Mouse (Mus musculus) forebrain, postnatal 0 days (tissue): ENCODE results near the gene Uevld. TPM values are rescaled to one million over a fixed set of nuclear protein-coding genes. Genes with fewer than 3 reads are reported as not detected.
"Not testable (repeated sequence)": the region's sequence is repeated elsewhere in the genome, so short reads cannot be mapped to it uniquely, and the experiment has no call there.

Experiments used
- ATAC-seq: fragments of 200-750 bp; cut with Nextera tagmentation; 2 replicates; pipeline ENCODE4 v1.8.0; 2017; ENCODE audit warnings: mild to moderate bottlenecking, moderate library complexity
- DNase-seq: peaks from one replicate; pipeline ENCODE4 v3.0.0-alpha.2; 2015
- H3K27ac ChIP-seq: fragments of 300-500 bp; sonication (generic); 2 replicates; pipeline ENCODE4 v1.5.1; 2014; ENCODE audit warnings: low read depth, mild to moderate bottlenecking, antibody characterized with exemption, low read length, moderate library complexity, mixed read lengths
- H3K27me3 ChIP-seq: fragments of 300-500 bp; sonication (generic); 2 replicates; pipeline ENCODE4 v1.6.1; 2014; ENCODE audit warnings: mild to moderate bottlenecking, low read length, mixed read lengths; ENCODE audit not compliant: insufficient read depth
- H3K36me3 ChIP-seq: fragments of 300-500 bp; sonication (generic); 2 replicates; pipeline ENCODE4 v1.6.1; 2014; ENCODE audit warnings: mild to moderate bottlenecking, moderate library complexity; ENCODE audit not compliant: insufficient read depth
- H3K4me1 ChIP-seq: fragments of 300-500 bp; sonication (generic); 2 replicates; pipeline ENCODE4 v1.6.1; 2014; ENCODE audit warnings: antibody characterized with exemption; ENCODE audit not compliant: insufficient read depth
- H3K4me2 ChIP-seq: fragments of 300-500 bp; sonication (generic); 2 replicates; pipeline ENCODE4 v1.6.1; 2014; ENCODE audit warnings: low read depth, mild to moderate bottlenecking, moderate library complexity
- H3K4me3 ChIP-seq: fragments of 300-500 bp; sonication (generic); 2 replicates; pipeline ENCODE4 v1.5.1; 2014; ENCODE audit warnings: low read depth, low read length, mixed read lengths
- H3K9ac ChIP-seq: fragments of 300-500 bp; sonication (generic); 2 replicates; pipeline ENCODE4 v1.6.1; 2014; ENCODE audit warnings: mild to moderate bottlenecking
- H3K9me3 ChIP-seq: fragments of 300-500 bp; sonication (generic); 2 replicates; pipeline ENCODE4 v1.6.1; 2016; ENCODE audit warnings: low read length
- CTCF ChIP-seq: sonication (generic); IDR thresholded peaks from 2 replicates; pipeline ENCODE4 v1.5.1; 2016; ENCODE audit warnings: antibody characterized with exemption, control low read depth, low read depth
- WGBS: fragments of 180-500 bp; shearing (Covaris S2); extraction: QIAGEN DNeasy Blood & Tissue Kit; methylation state at CpG from one replicate; pipeline ENCODE4 v1.1.7; 2014; 5-methylcytosine and 5-hydroxymethylcytosine counted together
- polyA plus RNA-seq: library from polyadenylated mRNA; unstranded; fragments of >200 nt; fragmentation: Nextera tagmentation; extraction: Ambion mirVana; gene quantifications from 2 replicates; pipeline ENCODE4 v1.2.1, GENCODE M21; 2015
- total RNA-seq: library from RNA; depleted of rRNA; stranded (reverse); fragments of >200 nt; gene quantifications from 2 replicates; pipeline ENCODE4 v1.2.3, GENCODE M21; 2014; rRNA removed

The Uevld gene
- total and polyA plus RNA-seq, 2 experiments from 2014 or later, result 4.6 to 9.2 TPM

GRCm38 (mm10) chr7:46899343-46899742 is 59.0 kb downstream of the Uevld start:
- DNase-seq, result no peak
- TF ChIP-seq CTCF, result no peak
- Histone ChIP-seq H3K36me3 (peaks cover 46% of the 10 kb centered on the region), H3K4me2 (no peak overlapping the region), H3K4me3 (no peak overlapping the region), H3K27me3 (no peaks in the 10 kb centered on the region), H3K4me1 (no peaks in the 10 kb centered on the region), H3K9me3 (no peaks in the 10 kb centered on the region), H3K9ac (no peak overlapping the region), H3K27ac (no peak overlapping the region)
- 92% methylated on average over 3 of the region's 3 CpGs for WGBS
- no peak for ATAC-seq

DNA sequence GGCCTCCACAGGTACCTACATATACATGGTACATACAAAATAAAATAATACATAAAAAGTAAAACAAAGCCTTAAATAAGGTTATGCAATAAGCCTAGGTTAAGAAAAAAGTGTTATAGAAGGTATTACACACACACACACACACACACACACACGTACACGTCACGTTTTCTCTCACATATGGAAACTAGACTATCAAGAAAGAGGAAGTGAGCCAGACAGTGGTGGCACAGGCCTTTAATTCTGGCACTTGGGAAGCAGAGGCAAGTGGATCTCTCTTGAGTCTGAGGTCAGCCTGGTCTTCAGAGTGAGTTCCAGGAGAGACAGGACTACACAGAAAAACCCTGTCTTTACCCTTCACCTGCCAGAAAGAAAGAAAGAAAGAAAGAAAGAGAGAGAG is 62.8 kb downstream of the Uevld start:
- H3K36me3 ChIP-seq, result peaks cover 51% of the 10 kb centered on the region
- H3K4me2 ChIP-seq, result no peak overlapping the region
- ATAC-seq (no peak), DNase-seq (no peak)
- H3K27ac ChIP-seq, result no peak overlapping the region
- 89% methylated on average over 3 of the region's 3 CpGs for WGBS
- H3K9ac ChIP-seq, result no peak overlapping the region
- no peak for TF ChIP-seq CTCF
- no peaks in the 10 kb centered on the region for H3K9me3 ChIP-seq
- H3K4me3 ChIP-seq, result no peak overlapping the region
- H3K4me1 ChIP-seq, result no peaks in the 10 kb centered on the region
- H3K27me3 ChIP-seq, result no peaks in the 10 kb centered on the region

DNA sequence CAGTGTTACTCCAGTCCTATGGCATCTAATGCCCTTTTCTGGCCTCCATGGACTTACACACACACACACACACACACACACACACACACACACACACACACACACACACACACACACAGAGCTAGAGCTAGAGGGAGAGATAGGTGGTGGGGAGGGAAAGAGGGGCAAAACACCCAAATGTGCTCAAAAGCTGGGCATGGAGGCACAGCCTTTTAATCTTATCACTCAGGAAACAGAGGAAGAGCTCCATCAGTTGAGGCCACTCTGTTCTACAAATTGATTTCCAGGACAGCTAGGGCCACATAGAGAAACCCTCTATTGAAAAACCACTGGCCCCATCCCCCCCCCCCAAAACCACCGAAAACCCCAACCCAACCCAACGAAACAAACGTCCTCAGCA is 75.0 kb downstream of the Uevld start:
- DNase-seq (no peak), ATAC-seq (no peak)
- WGBS, result 92% methylated on average over 3 of the region's 3 CpGs
- H3K4me2 ChIP-seq, result no peak overlapping the region
- no peaks in the 10 kb centered on the region for H3K4me1 ChIP-seq
- H3K9me3 ChIP-seq, result no peaks in the 10 kb centered on the region
- no peak for TF ChIP-seq CTCF
- H3K9ac ChIP-seq, result no peak overlapping the region
- H3K4me3 ChIP-seq, result no peak overlapping the region
- no peak overlapping the region for H3K27ac ChIP-seq
- peaks cover 26% of the 10 kb centered on the region for H3K36me3 ChIP-seq
- no peaks in the 10 kb centered on the region for H3K27me3 ChIP-seq

DNA sequence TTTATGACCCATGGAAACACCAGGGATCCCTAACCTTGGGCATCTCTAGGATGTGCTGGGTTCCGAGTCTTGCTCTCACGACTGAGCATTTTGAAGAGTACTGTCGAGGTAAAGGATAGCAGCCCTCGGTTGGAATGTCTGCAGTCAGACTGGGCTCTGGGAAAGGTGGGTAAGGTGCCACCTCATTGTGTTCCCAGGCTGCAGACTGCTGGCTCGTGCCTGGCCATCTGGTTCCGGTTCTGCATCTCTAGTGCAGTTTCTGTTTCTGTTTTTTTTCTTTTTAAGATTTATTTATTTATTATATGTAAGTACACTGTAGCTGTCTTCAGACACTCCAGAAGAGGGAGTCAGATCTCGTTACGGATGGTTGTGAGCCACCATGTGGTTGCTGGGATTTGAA is 76.4 kb downstream of the Uevld start:
- not testable (repeated sequence) for H3K27me3 ChIP-seq, H3K4me3 ChIP-seq, H3K27ac ChIP-seq, DNase-seq, H3K4me2 ChIP-seq, H3K9ac ChIP-seq, ATAC-seq, H3K4me1 ChIP-seq, H3K9me3 ChIP-seq
- peaks cover 14% of the 10 kb centered on the region; the same call in 1 of the 2 replicates for H3K36me3 ChIP-seq
- 87% methylated on average over 6 of the region's 8 CpGs for WGBS

DNA sequence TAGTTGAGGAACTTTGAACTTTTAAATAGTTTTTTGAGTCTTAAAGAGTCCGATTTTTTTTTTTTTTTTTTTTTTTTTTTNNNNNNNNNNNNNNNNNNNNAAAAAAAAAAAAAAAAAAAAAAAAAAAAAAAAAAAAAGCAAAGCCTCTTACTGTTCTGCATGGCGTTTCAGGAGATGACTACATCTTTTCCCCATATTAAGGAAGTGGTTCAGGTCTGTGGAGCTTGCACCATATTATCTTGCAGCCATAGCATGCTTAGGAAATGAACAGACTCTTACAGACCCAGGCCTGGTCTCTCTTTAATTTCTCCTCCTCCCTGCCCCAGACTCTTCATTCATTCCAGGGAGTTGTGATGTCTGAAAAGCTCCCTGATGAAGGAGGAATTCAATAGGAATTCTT is 77.3 kb downstream of the Uevld start:
- ATAC-seq (no peak), DNase-seq (no peak)
- Histone ChIP-seq H3K9me3 (no peaks in the 10 kb centered on the region), H3K4me2 (no peak overlapping the region), H3K27ac (no peak overlapping the region), H3K27me3 (no peaks in the 10 kb centered on the region), H3K36me3 (0 out of 2 replicates have a peak, but pooled peaks cover 5% of the 10 kb centered on the region), H3K4me3 (no peak overlapping the region), H3K9ac (no peak overlapping the region), H3K4me1 (no peaks in the 10 kb centered on the region)
- 84% methylated on average over 2 of the region's 2 CpGs for WGBS
- no peak for TF ChIP-seq CTCF

DNA sequence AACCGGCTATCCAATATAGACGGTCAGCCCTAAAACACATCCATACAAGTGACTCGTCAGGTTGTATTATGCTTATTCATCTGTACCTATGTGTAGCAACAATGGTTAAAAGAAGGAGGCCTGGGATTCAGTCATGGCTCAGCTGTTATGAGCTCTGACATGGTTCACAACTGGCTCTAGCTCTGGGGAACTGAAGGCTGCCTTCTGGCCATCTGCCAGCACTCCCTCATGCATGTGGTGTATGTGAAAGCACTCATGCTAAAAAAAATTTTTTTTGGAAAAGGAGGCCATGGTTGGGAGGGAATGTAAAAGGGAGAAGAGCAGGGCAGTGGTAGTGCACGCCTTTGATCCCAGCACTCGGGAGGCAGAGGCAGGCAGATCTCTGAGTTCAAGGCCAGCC is 78.5 kb downstream of the Uevld start:
- H3K4me3 ChIP-seq, result no peak overlapping the region
- H3K9me3 ChIP-seq, result no peaks in the 10 kb centered on the region
- H3K4me1 ChIP-seq, result no peaks in the 10 kb centered on the region
- no peaks in the 10 kb centered on the region for H3K27me3 ChIP-seq
- ATAC-seq (no peak), DNase-seq (no peak)
- TF ChIP-seq CTCF, result no peak
- H3K36me3 ChIP-seq, result no peaks in the 10 kb centered on the region
- no peak overlapping the region for H3K9ac ChIP-seq
- WGBS, result 93% methylated on average over 5 of the region's 5 CpGs
- no peak overlapping the region for H3K4me2 ChIP-seq
- no peak overlapping the region for H3K27ac ChIP-seq

GRCm38 (mm10) chr7:46877255-46877654 is 81.1 kb downstream of the Uevld start:
- no peaks in the 10 kb centered on the region for H3K27me3 ChIP-seq
- no peaks in the 10 kb centered on the region for H3K9me3 ChIP-seq
- no peak overlapping the region for H3K9ac ChIP-seq
- no peak overlapping the region for H3K27ac ChIP-seq
- no peak for TF ChIP-seq CTCF
- 86% methylated on average over 6 of the region's 6 CpGs for WGBS
- H3K4me3 ChIP-seq, result no peak overlapping the region
- no peaks in the 10 kb centered on the region for H3K36me3 ChIP-seq
- no peak for DNase-seq
- H3K4me1 ChIP-seq, result no peaks in the 10 kb centered on the region
- ATAC-seq, result no peak
- no peak overlapping the region for H3K4me2 ChIP-seq

DNA sequence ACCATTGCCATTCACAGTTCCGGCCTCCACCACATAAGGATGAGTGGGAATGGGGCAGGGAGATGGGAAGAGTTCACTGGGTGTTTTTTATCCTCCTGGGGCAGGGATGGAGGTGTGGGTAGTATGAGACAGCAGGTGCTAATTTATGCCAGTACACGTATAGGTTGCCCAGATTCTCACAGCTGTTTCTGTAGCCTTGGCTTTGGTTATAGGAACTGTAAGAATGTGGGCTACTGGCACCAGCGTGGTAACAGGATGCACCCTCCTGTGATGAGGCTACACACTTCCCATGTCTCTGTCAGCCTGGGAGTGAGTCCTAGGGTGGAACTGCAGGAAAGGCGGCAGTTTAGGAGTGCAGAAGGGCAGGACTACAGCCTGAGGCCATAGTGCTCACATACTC is 81.5 kb downstream of the Uevld start:
- Histone ChIP-seq H3K4me3 (no peak overlapping the region), H3K4me1 (no peaks in the 10 kb centered on the region), H3K9me3 (no peaks in the 10 kb centered on the region), H3K36me3 (no peaks in the 10 kb centered on the region), H3K27me3 (no peaks in the 10 kb centered on the region), H3K4me2 (no peak overlapping the region), H3K9ac (no peak overlapping the region), H3K27ac (no peak overlapping the region)
- ATAC-seq (no peak), DNase-seq (no peak)
- 78% methylated on average over 4 of the region's 4 CpGs for WGBS
- TF ChIP-seq CTCF, result no peak

Other genes starting within 250 kb of the Uevld start
- 14.3 and 16.2 TPM in 2 replicates for gene Saal1, start 247.8 kb downstream of the Uevld start, total RNA-seq
- gene Saal1, start 247.8 kb downstream of the Uevld start, polyA plus RNA-seq, result 13.3 and 14.4 TPM in 2 replicates
- not detected in 2 replicates for gene Saa3, start 242.8 kb downstream of the Uevld start, total RNA-seq
- 0.35 TPM in 1 of 2 replicates, not detected in the other for gene Saa3, start 242.8 kb downstream of the Uevld start, polyA plus RNA-seq
- gene Saa4, start 225.9 kb downstream of the Uevld start, total RNA-seq, result not detected in 2 replicates
- not detected in 2 replicates for gene Saa4, start 225.9 kb downstream of the Uevld start, polyA plus RNA-seq
- gene Saa1, start 215.5 kb downstream of the Uevld start, total RNA-seq, result not detected in 2 replicates
- 0.36 TPM in 1 of 2 replicates, not detected in the other for gene Saa1, start 215.5 kb downstream of the Uevld start, polyA plus RNA-seq
- gene Saa2, start 206.7 kb downstream of the Uevld start, total RNA-seq, result not detected in 2 replicates
- gene Saa2, start 206.7 kb downstream of the Uevld start, polyA plus RNA-seq, result not detected in 2 replicates
- gene Hps5, start 162.5 kb downstream of the Uevld start, total RNA-seq, result 17.1 and 24.5 TPM in 2 replicates
- 5.6 and 6.9 TPM in 2 replicates for gene Hps5, start 162.5 kb downstream of the Uevld start, polyA plus RNA-seq
- 58.2 and 60.1 TPM in 2 replicates for gene Gtf2h1, start 162.4 kb downstream of the Uevld start, total RNA-seq
- 39.0 and 42.1 TPM in 2 replicates for gene Gtf2h1, start 162.4 kb downstream of the Uevld start, polyA plus RNA-seq
- 373 and 414 TPM in 2 replicates for gene Ldha, start 117.1 kb downstream of the Uevld start, total RNA-seq
- 753 and 790 TPM in 2 replicates for gene Ldha, start 117.1 kb downstream of the Uevld start, polyA plus RNA-seq
- gene Ldhc, start 97.3 kb downstream of the Uevld start, total RNA-seq, result not detected in 2 replicates
- not detected in 2 replicates for gene Ldhc, start 97.3 kb downstream of the Uevld start, polyA plus RNA-seq
- 143 and 147 TPM in 2 replicates for gene Tsg101, start 38.6 kb downstream of the Uevld start, total RNA-seq
- 384 and 404 TPM in 2 replicates for gene Tsg101, start 38.6 kb downstream of the Uevld start, polyA plus RNA-seq
- gene Gm9999, start 25.1 kb upstream of the Uevld start, total RNA-seq, result not detected in 2 replicates
- not detected in 2 replicates for gene Gm9999, start 25.1 kb upstream of the Uevld start, polyA plus RNA-seq
- gene Spty2d1, start 49.9 kb upstream of the Uevld start, total RNA-seq, result 9.5 and 10.9 TPM in 2 replicates
- 3.7 and 5.0 TPM in 2 replicates for gene Spty2d1, start 49.9 kb upstream of the Uevld start, polyA plus RNA-seq
- 9.5 and 12.0 TPM in 2 replicates for gene Tmem86a, start 92.1 kb upstream of the Uevld start, total RNA-seq
- gene Tmem86a, start 92.1 kb upstream of the Uevld start, polyA plus RNA-seq, result 32.9 and 37.3 TPM in 2 replicates
- gene Ptpn5, start 175.2 kb upstream of the Uevld start, total RNA-seq, result 57.1 and 67.4 TPM in 2 replicates
- gene Ptpn5, start 175.2 kb upstream of the Uevld start, polyA plus RNA-seq, result 101 and 132 TPM in 2 replicates
- not detected in 2 replicates for gene Mrgpra6, start 246.4 kb upstream of the Uevld start, total RNA-seq
- gene Mrgpra6, start 246.4 kb upstream of the Uevld start, polyA plus RNA-seq, result not detected in 2 replicates